Mouse (Mus musculus) testis, adult 2 months (tissue): ENCODE measurements around the gene Tspan6.

Experiments used
- CTCF ChIP-seq: fragments of 200-500 bp; IDR thresholded peaks from 2 replicates; pipeline ENCODE4 v1.5.1; 2012; ENCODE audit warnings: low read depth, mild to moderate bottlenecking, inconsistent platforms, low read length, moderate library complexity; ENCODE audit not compliant: control insufficient read depth, insufficient read depth, insufficient replicate concordance
- POLR2A ChIP-seq: fragments of 200-500 bp; IDR thresholded peaks from 2 replicates; pipeline ENCODE4 v1.6.1; 2012; ENCODE audit warnings: low read depth, mild to moderate bottlenecking, inconsistent platforms, low read length, moderate library complexity; ENCODE audit not compliant: control insufficient read depth

- TF ChIP-seq CTCF (no peak), POLR2A (no peak)
Measured at GRCm38 (mm10) chrX:133939561-133939960, 41.3 kb upstream of the Tspan6 start.
